Mouse (Mus musculus): ENCODE results near the gene Tbc1d10a.

DNA sequence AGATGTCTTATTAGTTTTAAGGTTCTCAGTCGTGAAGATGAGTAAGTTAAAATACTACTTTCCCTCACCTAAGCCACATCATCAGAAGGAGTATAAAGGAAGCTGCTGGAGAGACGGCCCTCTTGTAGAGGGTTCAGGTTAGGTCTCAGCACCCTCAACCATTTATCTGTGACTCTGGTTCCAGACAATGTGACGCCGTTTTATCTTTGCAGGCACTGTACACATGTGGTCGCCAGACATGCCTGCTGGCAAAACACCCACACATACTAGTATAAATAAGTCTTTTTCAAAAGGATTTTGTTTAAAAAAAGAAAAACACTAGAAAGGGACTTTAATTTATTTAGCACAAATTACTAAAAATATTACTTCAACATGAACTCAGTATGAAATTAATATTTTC is 30.9 kb upstream of the Tbc1d10a start:
- TF ChIP-seq FLI1 (IDR thresholded peaks at IDR 0.05; ENCODE audit: low read length) (no peak), GATA1 (IDR thresholded peaks at IDR 0.05; ENCODE audit: borderline replicate concordance, low read length) (no peak)

All from megakaryocyte, embryonic 14.5 days (primary cell).